Mouse (Mus musculus) splenic B cell, adult 2 months (primary cell): ENCODE results near the gene Mcat.

Experiments
- DNase-seq: peaks from one replicate; pipeline ENCODE4 v3.0.0-alpha.2; 2011; ENCODE audit warnings: low read depth, low spot score
- H3K27me3 ChIP-seq: 2 replicates; pipeline ENCODE4 v1.6.1; 2012; ENCODE audit warnings: mild to moderate bottlenecking, low read length, moderate library complexity, mixed read lengths; ENCODE audit not compliant: control insufficient read depth, poor library complexity, insufficient read depth, severe bottlenecking
- H3K36me3 ChIP-seq: 2 replicates; pipeline ENCODE4 v1.6.1; 2012; ENCODE audit warnings: mild to moderate bottlenecking, low read length, moderate library complexity, mixed read lengths; ENCODE audit not compliant: control insufficient read depth, poor library complexity, insufficient read depth, severe bottlenecking

Gene Mcat

DNA sequence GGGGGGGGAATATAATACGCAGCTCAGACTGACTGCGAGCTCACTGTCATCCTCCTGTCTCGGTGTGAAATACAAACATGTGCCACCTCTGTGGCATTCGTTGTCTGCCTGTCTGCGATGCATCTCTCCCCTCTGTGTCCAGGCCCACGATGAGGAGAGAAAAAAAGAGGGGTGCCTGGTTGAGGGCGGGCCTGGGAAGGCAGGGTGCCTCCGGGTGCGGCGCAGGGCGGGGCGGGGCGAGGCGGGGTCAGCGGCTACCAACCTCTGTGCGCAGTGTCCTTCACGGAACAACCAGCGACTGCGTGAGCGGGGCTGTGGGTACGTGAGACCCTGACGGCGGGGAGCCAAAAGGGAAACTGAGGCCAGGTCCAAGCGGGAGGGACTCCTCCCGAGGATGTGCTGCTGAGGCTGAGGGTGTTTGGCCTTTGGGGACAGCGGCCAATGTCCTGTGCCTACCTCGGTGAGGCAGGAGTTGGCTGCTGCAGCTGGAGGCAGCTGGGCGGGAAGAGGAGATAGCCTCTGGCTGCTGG is at the start of gene Mcat, which contains the start of gene Tspo:
Gene Mcat (minus strand): TSS at position 461 of the 530 bp plus-strand sequence.
Gene Tspo (plus strand): TSS at position 266 of the 530 bp plus-strand sequence.
- H3K27me3 ChIP-seq, result no peaks in the 10 kb centered on the region
- no peaks in the 10 kb centered on the region for H3K36me3 ChIP-seq
- DNase-seq, result peak; percentile 56

DNA sequence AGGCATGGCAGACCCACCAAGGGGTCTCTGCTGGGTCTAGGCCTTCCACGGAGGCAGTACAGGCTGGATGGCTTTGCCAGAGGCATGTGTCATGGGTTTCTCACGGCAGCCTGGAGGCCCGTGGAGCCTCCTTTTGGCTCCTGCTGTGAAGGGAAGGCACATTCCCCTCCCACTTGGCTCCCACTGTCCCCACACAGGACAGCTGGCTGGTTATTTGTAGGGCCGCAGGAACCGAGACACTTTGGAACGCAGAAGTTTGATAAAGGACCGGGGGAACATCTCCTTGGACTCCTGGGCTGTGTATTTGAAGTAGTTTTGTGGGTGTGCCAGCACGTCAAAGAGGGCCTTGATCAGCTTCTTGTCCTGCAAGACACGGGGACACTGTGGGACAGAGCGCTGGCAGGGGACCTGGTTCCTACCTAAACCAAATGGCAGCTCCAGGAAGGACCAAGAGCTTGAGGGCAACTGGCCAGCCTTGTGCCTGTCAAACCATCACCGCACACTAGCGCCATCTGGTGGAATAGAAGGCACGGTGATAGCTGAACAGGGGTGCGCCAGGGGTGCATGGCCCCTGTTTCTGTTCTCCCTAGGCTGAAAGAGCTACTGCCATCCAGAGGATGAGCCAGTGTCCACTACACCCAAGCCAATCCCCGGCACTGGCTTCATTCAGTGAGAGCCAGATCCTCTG is 43.7 kb upstream of the Mcat start:
- Histone ChIP-seq H3K27me3 (no peaks in the 10 kb centered on the region), H3K36me3 (no peaks in the 10 kb centered on the region)
- peak; percentile 87 for DNase-seq

GRCm38 (mm10) chr15:83606700-83607099 is 43.1 kb upstream of the Mcat start:
- H3K27me3 ChIP-seq, result no peaks in the 10 kb centered on the region
- no peak for DNase-seq
- H3K36me3 ChIP-seq, result no peaks in the 10 kb centered on the region

DNA sequence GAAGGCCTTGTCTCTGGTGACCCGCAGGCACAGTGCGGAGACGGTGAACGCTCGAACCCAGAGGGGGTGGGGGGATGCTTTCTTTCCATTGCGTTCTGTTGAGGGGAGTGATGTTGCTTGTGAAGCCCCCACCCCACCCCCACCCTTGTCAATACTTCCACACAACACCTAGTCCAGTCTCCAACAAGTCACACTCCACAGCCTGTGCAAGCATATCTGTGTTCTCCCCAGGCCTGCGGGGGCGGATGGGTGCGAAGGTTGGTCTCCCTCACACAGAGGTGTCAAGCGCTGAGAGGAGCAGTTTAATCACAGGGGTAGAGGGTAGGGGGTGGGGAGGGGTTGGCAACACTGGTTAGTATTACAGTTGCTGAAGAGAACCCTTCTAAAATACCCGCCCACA is 42.6 kb upstream of the Mcat start:
- no peaks in the 10 kb centered on the region for H3K36me3 ChIP-seq
- no peak for DNase-seq

GRCm38 (mm10) chr15:83603426-83603825 is 39.8 kb upstream of the Mcat start:
- H3K36me3 ChIP-seq, result no peaks in the 10 kb centered on the region
- DNase-seq, result no peak
- H3K27me3 ChIP-seq, result no peaks in the 10 kb centered on the region

More for the DNA sequence above, 42.6 kb upstream of the Mcat start:
- H3K27me3 ChIP-seq, result no peaks in the 10 kb centered on the region

DNA sequence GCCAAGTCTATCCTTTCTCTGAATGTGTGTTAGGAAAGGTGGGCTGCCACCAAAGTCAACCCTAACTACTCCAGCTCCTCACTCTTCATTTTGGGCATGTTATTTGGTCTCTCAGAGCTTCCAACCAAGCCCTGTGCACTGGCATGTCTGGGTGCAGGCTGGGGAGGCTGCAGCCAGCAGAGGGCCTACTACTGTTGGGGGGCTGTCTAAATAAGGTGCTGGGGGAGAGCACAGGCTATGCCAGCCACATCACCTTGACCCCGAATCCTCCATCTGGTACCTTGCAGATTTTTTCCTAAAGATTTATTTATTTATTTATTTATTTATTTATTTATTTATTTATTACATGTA is 39.4 kb upstream of the Mcat start:
- Histone ChIP-seq H3K27me3 (no peaks in the 10 kb centered on the region), H3K36me3 (no peaks in the 10 kb centered on the region)
- DNase-seq, result no peak

DNA sequence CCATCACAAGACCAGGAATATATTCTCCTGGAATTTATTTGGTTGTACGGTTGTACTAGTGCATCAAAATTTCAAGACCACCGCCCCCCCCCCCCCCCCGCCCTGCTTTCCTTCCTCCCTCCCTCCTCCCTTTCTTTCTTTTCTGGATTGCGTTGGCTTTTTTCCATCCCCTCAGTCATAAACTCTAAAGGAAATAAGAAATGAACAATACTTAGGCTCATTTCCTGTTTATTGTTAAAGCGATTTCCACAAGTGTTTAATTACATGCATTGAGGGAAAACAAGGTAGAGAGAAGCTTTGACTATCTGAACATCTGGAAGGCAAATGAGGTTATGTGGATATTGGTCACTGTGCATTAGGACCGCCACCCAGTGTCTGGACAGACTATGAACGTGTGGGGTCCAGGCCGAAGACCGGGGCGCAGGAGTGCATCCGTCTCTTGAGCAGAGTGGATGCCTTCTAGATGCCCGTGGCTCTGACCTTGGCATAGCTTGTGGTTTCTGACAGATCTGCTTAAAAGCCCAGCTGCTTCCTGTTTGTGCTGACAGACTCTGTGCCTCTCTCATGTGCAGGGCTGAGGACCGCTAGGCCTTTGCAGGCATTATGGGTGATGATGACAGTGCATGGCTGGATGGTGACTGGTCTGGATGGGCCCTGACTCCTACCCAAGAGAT is 38.9 kb upstream of the Mcat start:
- DNase-seq, result peak; percentile 72
- no peaks in the 10 kb centered on the region for H3K36me3 ChIP-seq
- no peaks in the 10 kb centered on the region for H3K27me3 ChIP-seq

GRCm38 (mm10) chr15:83601185-83601584 is 37.6 kb upstream of the Mcat start:
- Histone ChIP-seq H3K36me3 (no peaks in the 10 kb centered on the region), H3K27me3 (no peaks in the 10 kb centered on the region)
- DNase-seq, result no peak

GRCm38 (mm10) chr15:83596833-83597232 is 33.2 kb upstream of the Mcat start:
- Histone ChIP-seq H3K27me3 (no peaks in the 10 kb centered on the region), H3K36me3 (no peaks in the 10 kb centered on the region)
- DNase-seq, result no peak

DNA sequence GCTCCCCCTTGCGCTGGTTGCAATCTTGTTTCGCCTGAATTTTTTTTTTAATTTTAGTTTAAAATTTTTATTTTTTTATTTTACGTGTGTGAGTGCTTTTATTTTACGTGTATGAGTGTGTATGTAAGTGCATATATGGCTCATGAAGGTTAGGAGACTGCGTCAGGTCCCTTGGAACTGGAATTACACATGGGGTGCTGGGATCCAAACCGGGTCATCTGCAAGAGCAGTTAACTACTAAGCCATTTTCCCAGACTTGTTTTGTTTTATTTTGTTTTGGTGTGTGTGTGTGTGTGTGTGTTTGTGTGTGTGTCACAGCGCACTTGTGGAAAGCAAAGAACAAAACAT is 31.8 kb upstream of the Mcat start:
- no peak for DNase-seq
- H3K36me3 ChIP-seq, result no peaks in the 10 kb centered on the region
- H3K27me3 ChIP-seq, result no peaks in the 10 kb centered on the region

DNA sequence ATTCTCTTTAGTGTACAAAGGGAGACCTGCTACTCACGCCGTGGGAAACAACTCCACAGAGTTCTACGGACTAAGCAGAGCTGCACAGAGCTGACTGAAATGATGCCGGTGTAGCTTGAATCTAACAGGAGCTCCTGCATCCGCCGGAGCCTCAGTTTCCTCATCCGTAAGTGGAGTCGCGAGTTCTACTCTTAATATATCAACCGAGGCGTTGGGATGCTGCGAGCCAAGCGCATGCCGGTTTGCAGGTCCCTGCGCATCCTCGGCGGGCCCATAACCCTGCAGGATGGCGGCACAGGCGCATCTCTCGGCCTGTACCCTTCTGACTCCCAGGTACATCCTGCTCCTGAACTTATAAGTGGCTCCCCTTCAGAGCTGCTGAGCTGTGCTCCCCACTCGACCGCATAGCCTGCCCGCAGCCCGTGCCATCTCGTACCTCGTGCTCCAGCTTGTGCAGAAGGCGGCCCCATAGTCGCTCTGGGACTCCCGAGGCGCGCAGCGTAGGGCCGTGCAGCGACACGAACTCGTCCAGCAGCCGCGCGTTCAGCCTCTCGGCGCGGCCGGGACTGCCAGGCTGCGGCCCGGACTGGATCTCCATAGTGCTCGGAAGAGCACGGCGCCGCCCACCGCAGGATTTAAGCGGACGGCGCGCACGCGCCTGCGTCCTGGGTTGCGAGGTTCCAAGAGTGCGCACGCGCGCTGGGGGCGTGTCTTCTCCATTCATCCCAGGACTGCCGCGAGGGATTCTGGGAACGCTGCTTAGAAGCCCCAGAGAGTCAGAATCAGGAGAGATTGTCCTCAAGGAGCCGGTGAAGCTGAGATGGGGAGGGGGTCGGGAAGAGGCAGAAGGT is 31.2 kb upstream of the Mcat start, which contains the start of gene Ttll12:
Gene Ttll12 (minus strand): TSS at position 645 of the 851 bp plus-strand sequence.
- no peaks in the 10 kb centered on the region for H3K36me3 ChIP-seq
- no peaks in the 10 kb centered on the region for H3K27me3 ChIP-seq
- peak; percentile 78 for DNase-seq

- DNase-seq, result no peak
- H3K27me3 ChIP-seq, result no peaks in the 10 kb centered on the region
- H3K36me3 ChIP-seq, result no peaks in the 10 kb centered on the region
Observed at GRCm38 (mm10) chr15:83593702-83594512, 30.3 kb upstream of the Mcat start.

GRCm38 (mm10) chr15:83593189-83593585 is 29.6 kb upstream of the Mcat start:
- Histone ChIP-seq H3K27me3 (no peaks in the 10 kb centered on the region), H3K36me3 (no peaks in the 10 kb centered on the region)
- DNase-seq, result no peak
